Mouse (Mus musculus) midbrain, embryonic 10.5 days (tissue): ENCODE data around the gene 1700092M07Rik. TPM values are rescaled to one million over a fixed set of nuclear protein-coding genes. Genes with fewer than 3 reads are reported as not detected.

Experiments
- DNase-seq: peaks from one replicate; pipeline ENCODE4 v3.0.0-alpha.2; 2017; ENCODE audit warnings: low spot score
- H3K27ac ChIP-seq: fragments of 300-500 bp; sonication (generic); replicated peaks from 2 replicates; pipeline ENCODE4 v1.5.1; 2016; ENCODE audit warnings: mild to moderate bottlenecking
- H3K27me3 ChIP-seq: fragments of 300-500 bp; sonication (generic); 2 replicates; pipeline ENCODE4 v1.6.1; 2016; ENCODE audit warnings: low read depth, mild to moderate bottlenecking; ENCODE audit not compliant: poor library complexity, severe bottlenecking
- H3K36me3 ChIP-seq: fragments of 300-500 bp; sonication (generic); 2 replicates; pipeline ENCODE4 v1.6.1; 2016; ENCODE audit warnings: mild to moderate bottlenecking, moderate library complexity
- H3K4me1 ChIP-seq: fragments of 300-500 bp; sonication (generic); 2 replicates; pipeline ENCODE4 v1.6.1; 2016
- H3K4me3 ChIP-seq: fragments of 300-500 bp; sonication (generic); 2 replicates; pipeline ENCODE4 v1.5.1; 2016; ENCODE audit warnings: mild to moderate bottlenecking, moderate library complexity
- H3K9me3 ChIP-seq: fragments of 300-500 bp; sonication (generic); replicated peaks from 2 replicates; pipeline ENCODE4 v1.6.1; 2016; ENCODE audit warnings: mild to moderate bottlenecking
- WGBS: fragments of 180-500 bp; shearing (Covaris S2); methylation state at CpG from one replicate; pipeline ENCODE4 v1.1.7; 2016; 5-methylcytosine and 5-hydroxymethylcytosine counted together
- polyA plus RNA-seq: library from polyadenylated mRNA; unstranded; fragments of >200 nt; fragmentation: Nextera tagmentation; extraction: Ambion mirVana; gene quantifications from 2 replicates; pipeline ENCODE4 v1.2.1, GENCODE M21; 2016

Gene 1700092M07Rik
- polyA plus RNA-seq, 1 experiment from 2014 or later, result 3.2 TPM

GRCm38 (mm10) chr19:8738911-8739310 lies 1.6 kb upstream of the 1700092M07Rik start:
- no peaks in the 10 kb centered on the region for H3K27me3 ChIP-seq
- DNase-seq, result no peak
- H3K36me3 ChIP-seq, result peaks cover 55% of the 10 kb centered on the region
- H3K4me1 ChIP-seq, result peaks cover 38% of the 10 kb centered on the region
- no peak overlapping the region for H3K27ac ChIP-seq
- no peaks in the 10 kb centered on the region for H3K9me3 ChIP-seq
- WGBS, result 89% methylated on average over 7 of the region's 7 CpGs
- no peak overlapping the region for H3K4me3 ChIP-seq

GRCm38 (mm10) chr19:8739646-8740045 lies 872 bp upstream of the 1700092M07Rik start:
- 91% methylated on average over 6 of the region's 6 CpGs for WGBS
- Histone ChIP-seq H3K4me3 (no peak overlapping the region), H3K4me1 (peaks cover 38% of the 10 kb centered on the region), H3K36me3 (peaks cover 62% of the 10 kb centered on the region), H3K27me3 (no peaks in the 10 kb centered on the region), H3K9me3 (no peaks in the 10 kb centered on the region), H3K27ac (no peak overlapping the region)
- DNase-seq, result no peak

- WGBS, result under 1% methylated on average over 36 of the region's 36 CpGs
- no peaks in the 10 kb centered on the region for H3K9me3 ChIP-seq
Measured at GRCm38 (mm10) chr19:8741243-8741869, 838 bp downstream of the 1700092M07Rik start, which contains the start of gene Stx5a. TSS of gene Stx5a (plus strand) at chr19:8741413.

GRCm38 (mm10) chr19:8742176-8742575 lies 1.7 kb downstream of the 1700092M07Rik start:
- 18% methylated on average over 14 of the region's 14 CpGs for whole genome bisulfite sequencing
- H3K4me3 ChIP-seq, result peak overlapping the region; percentile 86
- peaks cover 85% of the 10 kb centered on the region for H3K36me3 ChIP-seq
- H3K9me3 ChIP-seq, result no peaks in the 10 kb centered on the region
- DNase-seq, result no peak
- H3K27me3 ChIP-seq, result no peaks in the 10 kb centered on the region
- peak overlapping the region; percentile 93 for H3K27ac ChIP-seq
- peaks cover 21% of the 10 kb centered on the region for H3K4me1 ChIP-seq

More at GRCm38 (mm10) chr19:8741243-8741869, 838 bp downstream of the 1700092M07Rik start, which contains the start of gene Stx5a:
- peak within 1 kb of the TSS; percentile 93 for H3K27ac ChIP-seq
- peak; percentile 95 for DNase-seq
- H3K27me3 ChIP-seq, result no peaks in the 10 kb centered on the region
- peaks cover 28% of the 10 kb centered on the region for H3K4me1 ChIP-seq
- peaks cover 79% of the 10 kb centered on the region for H3K36me3 ChIP-seq
- H3K4me3 ChIP-seq, result peak within 1 kb of the TSS; percentile 86

DNA sequence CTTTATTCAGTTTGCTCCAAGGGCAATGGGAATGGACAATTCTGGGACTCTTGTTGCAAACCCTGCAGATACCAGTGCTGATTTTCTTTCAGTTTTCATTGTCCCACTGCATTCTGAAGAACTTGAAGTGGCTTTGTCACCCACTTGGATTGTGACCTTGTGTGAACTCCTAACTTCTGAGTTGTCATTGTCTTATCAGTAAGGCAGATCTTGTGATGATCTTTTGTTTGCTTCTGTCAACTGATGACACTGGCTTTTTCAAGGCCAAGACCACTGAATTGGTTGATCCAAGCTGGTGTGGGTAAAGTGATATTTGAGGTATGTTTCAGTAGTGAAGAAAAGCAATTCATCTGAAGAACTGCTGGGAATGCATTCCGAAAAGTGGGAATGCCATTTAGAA lies 4.9 kb downstream of the 1700092M07Rik start:
- H3K4me3 ChIP-seq, result no peak overlapping the region
- H3K9me3 ChIP-seq, result no peaks in the 10 kb centered on the region
- no peaks in the 10 kb centered on the region for H3K27me3 ChIP-seq
- no peak for DNase-seq
- H3K4me1 ChIP-seq, result peaks cover 18% of the 10 kb centered on the region
- 97% methylated on average over 1 of the region's 1 CpGs for WGBS
- H3K36me3 ChIP-seq, result peaks cover 85% of the 10 kb centered on the region
- no peak overlapping the region for H3K27ac ChIP-seq

- Histone ChIP-seq H3K36me3 (peaks cover 97% of the 10 kb centered on the region), H3K4me3 (no peak overlapping the region), H3K27ac (no peak overlapping the region), H3K4me1 (peaks cover 7% of the 10 kb centered on the region), H3K9me3 (no peaks in the 10 kb centered on the region), H3K27me3 (no peaks in the 10 kb centered on the region)
- DNase-seq, result no peak
- WGBS, result 79% methylated on average over 2 of the region's 2 CpGs
Measured at GRCm38 (mm10) chr19:8747368-8747767, 6.8 kb downstream of the 1700092M07Rik start.

DNA sequence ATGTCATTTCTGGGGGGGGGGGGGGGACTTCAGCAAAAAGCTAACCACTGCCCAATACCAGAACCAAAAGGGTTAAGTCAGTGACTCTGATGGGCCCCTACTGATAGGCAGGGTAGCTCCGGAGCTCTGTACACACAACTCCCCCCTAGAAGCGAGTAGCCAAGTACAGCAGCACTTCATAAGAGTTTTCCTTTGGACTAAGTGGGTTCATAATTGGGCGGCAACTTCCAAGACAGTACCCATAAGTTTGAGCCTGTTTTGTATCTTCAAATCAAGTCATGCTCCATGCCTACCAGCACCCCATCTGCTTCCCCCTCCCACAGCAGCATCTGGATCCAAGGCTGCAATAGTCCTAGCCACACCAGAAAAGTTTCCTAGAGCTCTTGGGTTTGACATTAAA lies 15.1 kb downstream of the 1700092M07Rik start:
- Histone ChIP-seq H3K27me3 (no peaks in the 10 kb centered on the region), H3K4me1 (peaks cover 28% of the 10 kb centered on the region), H3K9me3 (no peaks in the 10 kb centered on the region), H3K36me3 (peaks cover 58% of the 10 kb centered on the region), H3K4me3 (peak overlapping the region; percentile 89; the same call in 1 of the 2 replicates), H3K27ac (no peak overlapping the region)
- WGBS, result 90% methylated on average over 3 of the region's 3 CpGs
- no peak for DNase-seq

- Histone ChIP-seq H3K4me1 (peaks cover 28% of the 10 kb centered on the region), H3K36me3 (peaks cover 58% of the 10 kb centered on the region), H3K27me3 (no peaks in the 10 kb centered on the region), H3K27ac (peak within 1 kb of the TSS; percentile 95), H3K4me3 (peak within 1 kb of the TSS; percentile 89), H3K9me3 (no peaks in the 10 kb centered on the region)
- peak; percentile 94 for DNase-seq
- WGBS, result under 1% methylated on average over 75 of the region's 75 CpGs
Measured at GRCm38 (mm10) chr19:8756635-8757387, 16.3 kb downstream of the 1700092M07Rik start, which contains the start of gene Nxf1. TSS of gene Nxf1 (plus strand) at chr19:8757073.

- Histone ChIP-seq H3K27ac (peak overlapping the region; percentile 95), H3K36me3 (peaks cover 58% of the 10 kb centered on the region)
Measured at GRCm38 (mm10) chr19:8757471-8757998, 17.0 kb downstream of the 1700092M07Rik start.

DNA sequence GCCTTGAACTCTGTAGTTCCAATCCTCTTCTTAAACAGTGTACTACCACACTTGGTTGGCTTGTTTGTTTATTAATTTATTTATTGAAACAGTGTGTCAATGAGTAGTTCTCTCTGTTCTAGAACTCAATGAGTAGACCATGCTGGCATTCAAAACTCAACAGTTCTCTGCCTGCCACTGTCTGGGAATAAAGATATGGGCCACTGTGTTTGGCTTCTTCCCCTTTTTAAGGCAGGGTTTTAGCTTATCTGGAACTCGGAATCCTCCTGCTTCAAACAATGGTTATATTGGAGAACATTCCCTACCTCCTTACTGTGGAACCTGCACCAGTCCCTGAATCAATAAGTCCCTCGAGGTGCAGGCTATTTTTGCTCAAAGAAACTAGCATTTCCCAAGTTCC lies 18.4 kb downstream of the 1700092M07Rik start:
- peaks cover 58% of the 10 kb centered on the region for H3K36me3 ChIP-seq
- H3K4me1 ChIP-seq, result peaks cover 28% of the 10 kb centered on the region
- DNase-seq, result no peak
- 93% methylated on average over 2 of the region's 2 CpGs for WGBS
- peak overlapping the region; percentile 89 for H3K4me3 ChIP-seq
- no peaks in the 10 kb centered on the region for H3K9me3 ChIP-seq
- H3K27me3 ChIP-seq, result no peaks in the 10 kb centered on the region
- no peak overlapping the region for H3K27ac ChIP-seq

More at GRCm38 (mm10) chr19:8757471-8757998, 17.0 kb downstream of the 1700092M07Rik start:
- Histone ChIP-seq H3K9me3 (no peaks in the 10 kb centered on the region), H3K27me3 (no peaks in the 10 kb centered on the region), H3K4me1 (peaks cover 28% of the 10 kb centered on the region), H3K4me3 (peak overlapping the region; percentile 89)
- WGBS, result 12% methylated on average over 14 of the region's 14 CpGs
- DNase-seq, result no peak

- H3K27ac ChIP-seq, result no peak overlapping the region
- H3K36me3 ChIP-seq, result peaks cover 59% of the 10 kb centered on the region
- peaks cover 11% of the 10 kb centered on the region; the same call in 1 of the 2 replicates for H3K9me3 ChIP-seq
- H3K4me3 ChIP-seq, result no peak overlapping the region
- DNase-seq, result no peak
- no peaks in the 10 kb centered on the region for H3K27me3 ChIP-seq
- WGBS, result 90% methylated on average over 2 of the region's 2 CpGs
- peaks cover 24% of the 10 kb centered on the region for H3K4me1 ChIP-seq
Measured at GRCm38 (mm10) chr19:8760757-8761156, 20.2 kb downstream of the 1700092M07Rik start.

DNA sequence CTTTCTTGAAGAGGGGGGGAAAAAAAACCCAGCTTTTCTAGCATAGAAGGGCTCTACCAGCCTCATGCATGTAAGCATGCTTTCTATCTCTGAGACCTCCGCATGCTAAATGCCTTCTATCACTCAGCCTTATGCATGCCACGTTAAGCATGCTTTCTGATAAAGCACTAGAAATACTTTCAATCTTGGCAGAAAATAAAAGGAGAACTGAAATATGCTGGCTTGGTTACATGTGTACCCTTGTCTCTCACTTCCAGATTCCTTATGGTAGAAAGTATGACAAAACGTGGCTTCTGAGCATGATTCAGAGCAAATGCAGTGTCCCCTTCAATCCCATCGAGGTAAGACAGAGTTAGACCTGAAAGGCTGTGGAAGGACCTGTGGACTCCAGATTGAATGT lies 22.8 kb downstream of the 1700092M07Rik start:
- Histone ChIP-seq H3K36me3 (peaks cover 83% of the 10 kb centered on the region), H3K27ac (no peak overlapping the region), H3K4me3 (no peak overlapping the region), H3K4me1 (peaks cover 8% of the 10 kb centered on the region), H3K27me3 (no peaks in the 10 kb centered on the region), H3K9me3 (peaks cover 12% of the 10 kb centered on the region; the same call in 1 of the 2 replicates)
- DNase-seq, result no peak
- 94% methylated on average over 4 of the region's 4 CpGs for WGBS
